Mouse (Mus musculus) thymus, postnatal 10 days (tissue): ENCODE measurements around the gene Tsc22d3.
A peak's percentile ranks its signal among the peaks of the same experiment; 100 is the strongest.
"Not testable (repeated sequence)": the region's sequence is repeated elsewhere in the genome, so short reads cannot be mapped to it uniquely, and the experiment has no call there.

ENCODE experiments used
- DNase-seq, 2 experiments: peaks; one replicate each; pipeline ENCODE4 v3.0.0; 2021; ENCODE audit warnings: low spot score in 2 of 2

Tsc22d3 gene

DNA sequence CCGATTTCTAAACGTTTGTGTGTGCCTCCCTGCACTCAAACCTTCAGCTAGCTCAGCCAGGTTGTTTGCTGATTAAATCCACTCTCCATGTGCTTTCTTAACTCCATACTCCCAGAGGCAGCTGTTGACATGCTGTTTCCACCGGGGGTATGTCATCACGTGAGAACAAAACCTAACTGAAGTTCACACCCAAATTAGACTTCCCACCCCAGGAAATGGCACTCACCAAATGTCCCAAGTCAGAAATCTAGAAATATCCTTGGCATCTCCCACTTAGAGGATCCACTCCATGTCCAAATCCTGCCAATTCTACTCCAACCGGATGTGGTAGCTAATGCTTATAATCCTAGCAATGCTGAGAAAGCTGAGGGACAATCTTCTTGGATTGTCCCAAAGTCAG lies 100.2 kb downstream of the Tsc22d3 start:
- DNase-seq, result no peak

- not testable (repeated sequence) for DNase-seq
Observed at GRCm38 (mm10) chrX:140498431-140498830, 102.0 kb downstream of the Tsc22d3 start.

GRCm38 (mm10) chrX:140494170-140494569 lies 106.3 kb downstream of the Tsc22d3 start:
- DNase-seq, result no peak

- DNase-seq, result no peak
Observed at GRCm38 (mm10) chrX:140493527-140494029, 106.9 kb downstream of the Tsc22d3 start.

DNA sequence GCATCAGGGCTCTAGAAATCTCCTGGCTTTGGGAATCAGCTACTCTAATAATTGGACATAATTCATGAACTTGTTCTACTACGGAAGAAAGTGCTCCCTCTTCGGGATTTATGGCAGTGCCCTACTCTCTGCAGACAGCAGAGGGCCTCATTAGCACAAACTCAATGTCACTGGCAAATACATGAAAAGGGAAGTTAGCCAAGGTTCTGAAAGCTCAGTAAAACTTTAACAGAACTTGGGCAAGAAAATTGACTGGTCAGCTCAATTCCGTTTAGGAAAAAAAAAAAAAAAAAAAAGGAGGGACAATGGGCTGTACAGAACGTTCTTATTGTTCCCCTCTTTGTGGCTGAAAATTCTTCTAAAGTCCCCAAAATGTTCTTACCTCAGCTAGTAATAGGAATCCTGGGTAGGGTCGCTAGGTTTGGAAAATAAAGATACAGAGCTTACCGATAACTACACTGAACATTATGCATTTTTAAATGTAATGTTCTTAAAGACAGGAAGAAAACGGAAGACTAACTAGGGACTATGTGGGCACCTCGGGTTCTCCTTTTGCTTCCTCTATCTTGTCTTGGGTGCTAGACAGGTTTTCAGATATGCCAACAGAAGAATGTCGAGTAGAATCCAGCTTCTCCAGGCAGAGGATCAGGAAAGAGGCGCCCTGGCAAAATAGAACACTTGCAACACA lies 108.4 kb downstream of the Tsc22d3 start:
- DNase-seq, result peak in 1 of 2 experiments; percentile 27

- no peak for DNase-seq
Observed at GRCm38 (mm10) chrX:140490203-140490602, 110.3 kb downstream of the Tsc22d3 start.
